Mouse (Mus musculus) hindbrain, embryonic 15.5 days (tissue): ENCODE results near the gene Sugp1. TPM values are rescaled to one million over a fixed set of nuclear protein-coding genes. Genes with fewer than 3 reads are reported as not detected.
A peak's percentile ranks its signal among the peaks of the same experiment; 100 is the strongest.
"Not testable (repeated sequence)": the region's sequence is repeated elsewhere in the genome, so short reads cannot be mapped to it uniquely, and the experiment has no call there.

Source experiments
- ATAC-seq: fragments of 200-750 bp; cut with Nextera tagmentation; 2 replicates; pipeline ENCODE4 v1.8.0; 2017; ENCODE audit warnings: low read depth, moderate number of reproducible peaks, moderate TSS enrichment; ENCODE audit not compliant: low FRiP score
- H3K27ac ChIP-seq: fragments of 300-500 bp; sonication (generic); replicated peaks from 2 replicates; pipeline ENCODE4 v1.5.1; 2015; ENCODE audit warnings: mild to moderate bottlenecking, inconsistent platforms
- H3K27me3 ChIP-seq: fragments of 300-500 bp; sonication (generic); 2 replicates; pipeline ENCODE4 v1.6.1; 2015; ENCODE audit warnings: control low read depth, inconsistent platforms
- H3K36me3 ChIP-seq: fragments of 300-500 bp; sonication (generic); 2 replicates; pipeline ENCODE4 v1.6.1; 2015; ENCODE audit warnings: control low read depth, inconsistent platforms
- H3K4me1 ChIP-seq: fragments of 300-500 bp; sonication (generic); replicated peaks from 2 replicates; pipeline ENCODE4 v1.6.1; 2015; ENCODE audit warnings: control low read depth, inconsistent platforms
- H3K4me2 ChIP-seq: fragments of 300-500 bp; sonication (generic); 2 replicates; pipeline ENCODE4 v1.6.1; 2015; ENCODE audit warnings: moderate library complexity, mild to moderate bottlenecking, inconsistent platforms
- H3K4me3 ChIP-seq: fragments of 300-500 bp; sonication (generic); 2 replicates; pipeline ENCODE4 v1.5.1; 2015; ENCODE audit warnings: mild to moderate bottlenecking, inconsistent platforms
- H3K9ac ChIP-seq: fragments of 300-500 bp; sonication (generic); 2 replicates; pipeline ENCODE4 v1.6.1; 2015; ENCODE audit warnings: inconsistent platforms
- H3K9me3 ChIP-seq: fragments of 300-500 bp; sonication (generic); 2 replicates; pipeline ENCODE4 v1.6.1; 2016; ENCODE audit warnings: control low read depth, inconsistent platforms
- WGBS: fragments of 180-500 bp; shearing (Covaris S2); methylation state at CpG from one replicate; pipeline ENCODE4 v1.1.7; 2015; 5-methylcytosine and 5-hydroxymethylcytosine counted together
- polyA plus RNA-seq: library from polyadenylated mRNA; unstranded; fragments of >200 nt; fragmentation: Nextera tagmentation; extraction: Ambion mirVana; gene quantifications from 2 replicates; pipeline ENCODE4 v1.2.1, GENCODE M21; 2015

The Sugp1 gene
- polyA plus RNA-seq, 1 experiment from 2014 or later: 57.6 TPM

DNA sequence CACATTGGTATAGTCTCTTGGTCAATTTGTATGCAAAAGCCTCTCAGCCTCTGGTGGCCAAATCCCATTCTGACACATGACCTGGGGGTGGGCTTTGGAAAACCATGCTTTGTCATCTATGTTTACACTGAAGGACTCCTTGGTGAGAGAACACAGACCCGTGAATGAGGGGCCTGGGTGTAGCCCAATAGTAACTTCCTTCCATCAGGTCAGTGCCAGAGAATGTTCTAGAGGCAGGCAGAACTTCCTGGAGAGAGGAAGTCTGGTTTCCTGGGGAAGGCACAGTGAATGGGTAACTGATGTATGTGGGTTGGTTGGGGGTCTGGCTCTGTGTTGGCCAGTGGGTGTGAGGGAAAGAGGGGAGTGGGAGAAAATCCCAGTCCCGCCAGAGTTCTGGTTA is 37.4 kb upstream of the Sugp1 start:
- no peaks in the 10 kb centered on the region for H3K27me3 ChIP-seq

DNA sequence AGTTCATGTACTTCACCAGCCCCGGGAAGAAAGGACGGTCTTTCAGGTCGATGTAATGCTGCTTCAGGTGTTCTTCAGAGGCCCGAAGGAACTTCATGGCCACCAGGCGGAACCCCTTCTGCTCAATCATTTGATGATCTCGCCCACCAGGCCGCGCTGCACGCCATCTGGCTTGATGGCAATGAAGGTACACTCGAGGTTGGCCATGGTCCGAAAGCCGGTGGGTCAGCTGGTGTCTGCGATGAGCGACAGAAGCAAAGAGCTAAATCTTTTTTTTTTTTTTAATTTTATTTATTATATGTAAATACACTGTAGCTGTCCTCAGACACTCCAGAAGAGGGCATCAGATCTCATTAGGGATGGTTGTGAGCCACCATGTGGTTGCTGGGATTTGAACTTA is 31.8 kb upstream of the Sugp1 start:
- not testable (repeated sequence) for H3K9ac ChIP-seq, H3K4me2 ChIP-seq, H3K27ac ChIP-seq, H3K27me3 ChIP-seq, H3K9me3 ChIP-seq, H3K4me3 ChIP-seq, ATAC-seq, H3K36me3 ChIP-seq, H3K4me1 ChIP-seq
- WGBS: 90% methylated on average over 14 of the region's 14 CpGs

More for the DNA sequence above, 37.4 kb upstream of the Sugp1 start:
- Histone ChIP-seq H3K4me1 (peaks cover 6% of the 10 kb centered on the region; the same call in 1 of the 2 replicates), H3K9ac (no peak overlapping the region), H3K9me3 (no peaks in the 10 kb centered on the region), H3K27ac (no peak overlapping the region), H3K4me3 (no peak overlapping the region), H3K4me2 (no peak overlapping the region), H3K36me3 (no peaks in the 10 kb centered on the region)
- no peak for ATAC-seq
- whole genome bisulfite sequencing: 57% methylated on average over 2 of the region's 2 CpGs

- no peaks in the 10 kb centered on the region for H3K27me3 ChIP-seq
- no peak overlapping the region for H3K4me3 ChIP-seq
- H3K9ac ChIP-seq: no peak overlapping the region
- no peak for ATAC-seq
- 86% methylated on average over 3 of the region's 3 CpGs for WGBS
- no peaks in the 10 kb centered on the region for H3K9me3 ChIP-seq
- no peak overlapping the region for H3K27ac ChIP-seq
- H3K4me1 ChIP-seq: no peaks in the 10 kb centered on the region
- H3K36me3 ChIP-seq: peaks cover 16% of the 10 kb centered on the region
- H3K4me2 ChIP-seq: no peak overlapping the region
Observed at GRCm38 (mm10) chr8:70012350-70012749, 30.3 kb upstream of the Sugp1 start.

DNA sequence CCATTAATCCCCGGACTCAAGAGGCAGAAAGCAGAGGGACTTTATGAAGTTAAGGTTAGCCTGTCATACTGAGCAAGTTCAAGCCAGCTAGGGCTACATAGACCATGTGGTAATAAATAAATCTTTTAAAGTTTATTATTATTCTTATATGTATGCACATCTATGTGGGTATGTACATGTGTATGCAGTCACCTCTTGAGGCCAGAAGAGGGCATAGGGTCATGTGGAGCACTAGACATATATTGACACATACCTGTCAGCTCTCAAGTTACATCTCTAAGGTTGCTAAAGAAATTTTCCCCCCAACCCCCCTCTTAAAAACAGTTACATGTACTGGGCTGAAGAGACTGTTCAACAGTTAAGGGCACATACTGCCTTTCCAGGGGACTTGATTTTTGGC is 29.9 kb upstream of the Sugp1 start:
- 89% methylated on average over 1 of the region's 1 CpGs for WGBS

DNA sequence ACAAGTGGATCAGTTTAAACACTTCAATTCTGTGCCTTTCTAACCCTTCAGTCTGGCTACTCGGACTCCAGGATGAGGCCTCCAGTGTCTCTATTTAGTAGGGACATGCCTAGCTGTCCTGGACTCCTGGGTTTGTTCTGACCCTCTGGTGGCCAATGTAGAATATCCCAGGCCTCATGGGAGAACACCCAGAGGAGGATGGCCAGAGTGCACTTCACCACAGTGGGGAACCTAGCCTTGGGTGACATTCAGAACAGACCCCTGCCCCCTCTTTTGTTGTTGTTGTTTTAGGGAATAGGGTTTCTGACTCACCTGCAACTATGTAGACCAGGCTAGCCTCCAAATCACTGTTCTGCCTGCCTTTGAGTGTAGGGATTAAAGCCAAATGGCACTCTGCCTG is 27.6 kb upstream of the Sugp1 start:
- no peaks in the 10 kb centered on the region for H3K9me3 ChIP-seq
- no peak overlapping the region for H3K4me3 ChIP-seq
- no peak overlapping the region for H3K9ac ChIP-seq
- ATAC-seq: no peak
- no peak overlapping the region for H3K27ac ChIP-seq
- peaks cover 41% of the 10 kb centered on the region for H3K36me3 ChIP-seq
- no peaks in the 10 kb centered on the region for H3K27me3 ChIP-seq
- H3K4me1 ChIP-seq: no peaks in the 10 kb centered on the region
- H3K4me2 ChIP-seq: no peak overlapping the region
- 88% methylated on average over 1 of the region's 1 CpGs for WGBS

More for the DNA sequence above, 29.9 kb upstream of the Sugp1 start:
- H3K27me3 ChIP-seq: no peaks in the 10 kb centered on the region
- ATAC-seq: no peak
- no peak overlapping the region for H3K9ac ChIP-seq
- no peaks in the 10 kb centered on the region for H3K4me1 ChIP-seq
- H3K4me3 ChIP-seq: no peak overlapping the region
- no peak overlapping the region for H3K27ac ChIP-seq
- H3K4me2 ChIP-seq: no peak overlapping the region
- no peaks in the 10 kb centered on the region for H3K9me3 ChIP-seq
- peaks cover 21% of the 10 kb centered on the region for H3K36me3 ChIP-seq

DNA sequence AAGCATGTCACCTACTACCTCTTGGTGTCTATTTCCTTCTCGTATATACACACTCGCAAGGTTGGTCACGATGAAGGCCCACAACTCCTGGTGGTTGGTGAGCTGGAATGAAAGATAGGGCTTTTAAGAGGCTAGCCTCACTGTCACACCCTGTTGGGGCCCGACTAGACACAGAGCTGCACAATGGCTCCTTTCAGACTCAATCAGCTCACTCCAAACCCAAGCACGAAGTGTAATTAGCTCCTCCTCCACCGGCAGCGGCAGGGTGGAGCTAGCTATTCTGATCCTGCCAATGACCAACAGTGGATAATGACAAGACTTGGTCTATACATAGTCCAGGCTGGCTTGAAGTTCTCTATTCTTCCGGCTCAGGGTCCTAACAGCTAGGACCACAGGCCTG is 19.0 kb upstream of the Sugp1 start:
- Histone ChIP-seq H3K9me3 (no peaks in the 10 kb centered on the region), H3K27ac (no peak overlapping the region), H3K4me2 (no peak overlapping the region), H3K9ac (no peak overlapping the region), H3K4me1 (no peaks in the 10 kb centered on the region), H3K36me3 (peaks cover 97% of the 10 kb centered on the region), H3K4me3 (no peak overlapping the region), H3K27me3 (no peaks in the 10 kb centered on the region)
- WGBS: 73% methylated on average over 8 of the region's 8 CpGs
- ATAC-seq: no peak

DNA sequence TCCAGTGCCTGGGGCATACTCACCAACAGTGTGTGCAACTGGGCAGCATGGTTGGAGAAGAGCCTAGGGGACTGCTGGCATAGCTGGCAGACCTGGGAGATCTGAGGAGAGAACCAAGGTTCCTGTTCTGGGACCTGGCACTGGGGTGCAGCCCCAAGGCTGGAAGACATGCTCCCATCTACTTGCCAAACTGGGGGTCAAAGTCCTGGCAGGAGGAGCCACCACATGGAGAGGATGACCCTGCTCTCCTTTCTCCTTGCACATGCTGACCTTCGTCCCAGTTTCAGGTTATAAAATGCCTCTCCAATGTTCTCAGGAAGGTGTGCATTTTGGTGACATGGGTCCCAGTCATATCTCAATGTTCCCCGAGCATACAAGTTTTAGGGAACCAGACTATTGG is 16.5 kb upstream of the Sugp1 start:
- ATAC-seq: no peak
- no peaks in the 10 kb centered on the region for H3K27me3 ChIP-seq
- WGBS: 99% methylated on average over 2 of the region's 2 CpGs
- no peak overlapping the region for H3K9ac ChIP-seq
- no peak overlapping the region for H3K4me3 ChIP-seq
- no peaks in the 10 kb centered on the region for H3K4me1 ChIP-seq
- no peak overlapping the region for H3K4me2 ChIP-seq
- H3K9me3 ChIP-seq: no peaks in the 10 kb centered on the region
- H3K36me3 ChIP-seq: peaks cover 97% of the 10 kb centered on the region
- no peak overlapping the region for H3K27ac ChIP-seq

DNA sequence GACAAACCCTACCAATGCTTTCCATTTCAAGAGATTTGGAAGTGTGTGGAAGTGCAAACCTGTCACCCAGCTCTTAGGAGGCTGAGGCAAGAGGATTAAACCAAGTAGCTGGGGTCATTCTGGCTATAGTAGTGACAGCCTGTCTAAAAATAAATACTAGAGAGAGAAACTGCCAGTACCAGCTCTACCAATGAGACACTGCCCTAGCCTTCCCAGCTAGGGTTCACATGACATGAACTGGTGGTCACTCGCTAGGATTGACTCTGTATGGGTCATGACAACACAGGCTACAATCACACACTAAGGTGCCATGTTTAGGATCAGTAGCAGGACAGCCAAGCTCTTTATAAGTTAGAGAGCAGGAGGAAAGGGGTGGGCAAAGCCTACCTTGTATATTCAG is 12.4 kb upstream of the Sugp1 start:
- Histone ChIP-seq H3K4me1 (no peaks in the 10 kb centered on the region), H3K9ac (no peak overlapping the region), H3K4me2 (no peak overlapping the region), H3K27me3 (no peaks in the 10 kb centered on the region), H3K9me3 (no peaks in the 10 kb centered on the region), H3K36me3 (peaks cover 65% of the 10 kb centered on the region), H3K4me3 (no peak overlapping the region), H3K27ac (no peak overlapping the region)
- no peak for ATAC-seq
- WGBS: 97% methylated on average over 1 of the region's 1 CpGs

- no peaks in the 10 kb centered on the region for H3K27me3 ChIP-seq
- WGBS: 97% methylated on average over 1 of the region's 1 CpGs
Observed at GRCm38 (mm10) chr8:70037994-70038393, 4.6 kb upstream of the Sugp1 start.

DNA sequence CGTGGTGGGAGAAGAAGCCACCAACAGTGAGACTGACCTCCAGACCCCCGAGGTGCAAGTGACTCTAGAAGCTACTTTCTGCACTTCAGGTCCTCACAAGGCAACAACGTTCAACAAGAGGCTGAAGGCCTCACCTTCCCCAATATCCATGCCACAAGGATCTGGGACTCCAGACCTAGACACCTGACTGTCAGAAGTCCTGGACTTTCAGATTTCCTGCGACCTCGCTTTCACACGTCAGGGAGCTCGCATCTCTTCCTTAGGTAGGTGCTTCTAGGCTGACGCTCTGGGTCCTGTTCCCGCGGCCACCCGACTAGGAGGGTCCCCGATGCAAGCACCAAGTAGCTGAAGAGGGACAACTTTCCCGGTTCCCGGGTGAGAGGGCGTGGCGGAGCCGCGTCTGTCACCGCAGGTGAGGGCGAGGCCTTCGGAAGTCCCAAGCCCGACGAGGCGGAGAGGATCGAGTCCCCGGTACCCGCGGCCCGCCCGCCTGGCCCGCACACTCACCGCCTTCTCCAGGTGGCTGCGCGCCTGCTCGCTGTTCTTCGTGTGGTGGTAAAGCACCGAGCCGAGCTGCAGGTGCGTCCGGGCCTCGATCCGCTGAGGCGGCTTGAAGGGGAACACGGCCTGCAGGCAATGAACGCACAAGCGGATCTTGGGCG is 597 bp upstream of the Sugp1 start:
- H3K4me2 ChIP-seq: peak overlapping the region; percentile 86
- 2% methylated on average over 47 of the region's 47 CpGs for WGBS
- ATAC-seq: peak; percentile 49
- H3K27me3 ChIP-seq: no peaks in the 10 kb centered on the region
- H3K4me3 ChIP-seq: peak overlapping the region; percentile 95
- H3K36me3 ChIP-seq: no peaks in the 10 kb centered on the region
- peak overlapping the region; percentile 92 for H3K27ac ChIP-seq
- H3K9ac ChIP-seq: peak overlapping the region; percentile 84
- H3K4me1 ChIP-seq: peaks cover 42% of the 10 kb centered on the region
- no peaks in the 10 kb centered on the region for H3K9me3 ChIP-seq

More at GRCm38 (mm10) chr8:70037994-70038393, 4.6 kb upstream of the Sugp1 start:
- peaks cover 3% of the 10 kb centered on the region; the same call in 1 of the 2 replicates for H3K36me3 ChIP-seq
- H3K4me1 ChIP-seq: peaks cover 21% of the 10 kb centered on the region
- H3K9me3 ChIP-seq: no peaks in the 10 kb centered on the region
- ATAC-seq: no peak
- H3K4me2 ChIP-seq: no peak overlapping the region
- H3K4me3 ChIP-seq: no peak overlapping the region
- no peak overlapping the region for H3K27ac ChIP-seq
- H3K9ac ChIP-seq: no peak overlapping the region

GRCm38 (mm10) chr8:70043996-70044395 is 1.4 kb downstream of the Sugp1 start:
- no peak for ATAC-seq
- Histone ChIP-seq H3K27me3 (no peaks in the 10 kb centered on the region), H3K27ac (no peak overlapping the region), H3K36me3 (peaks cover 4% of the 10 kb centered on the region; the same call in 1 of the 2 replicates), H3K4me3 (peak overlapping the region; percentile 95), H3K9me3 (no peaks in the 10 kb centered on the region), H3K9ac (peak overlapping the region; percentile 84; the same call in 1 of the 2 replicates), H3K4me1 (peaks cover 42% of the 10 kb centered on the region), H3K4me2 (peak overlapping the region; percentile 86)
- WGBS: 90% methylated on average over 5 of the region's 5 CpGs

DNA sequence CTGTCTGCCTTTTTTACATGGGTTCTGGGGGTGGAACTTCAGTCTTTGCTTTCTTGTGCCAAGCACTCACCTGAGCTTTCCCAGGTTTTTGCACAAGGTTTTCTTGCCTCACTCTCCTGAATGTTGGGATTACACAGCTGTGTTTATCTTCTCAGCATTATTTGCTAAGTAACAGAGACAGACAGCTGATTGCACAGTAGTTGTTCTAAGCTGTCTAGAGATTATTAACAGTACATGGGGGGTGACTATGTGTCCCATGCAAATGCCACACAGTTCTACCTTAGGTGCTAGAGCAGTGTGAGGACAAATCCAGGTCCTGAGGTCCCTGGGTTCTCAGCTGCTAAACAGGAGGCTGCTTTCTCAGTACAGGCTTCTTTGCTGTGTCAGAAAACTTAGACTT is 7.0 kb downstream of the Sugp1 start:
- peaks cover 5% of the 10 kb centered on the region for H3K4me1 ChIP-seq
- no peaks in the 10 kb centered on the region for H3K27me3 ChIP-seq
- no peak for ATAC-seq
- H3K4me2 ChIP-seq: no peak overlapping the region
- H3K9ac ChIP-seq: no peak overlapping the region
- no peak overlapping the region for H3K27ac ChIP-seq
- H3K36me3 ChIP-seq: peaks cover 47% of the 10 kb centered on the region
- no peaks in the 10 kb centered on the region for H3K9me3 ChIP-seq
- H3K4me3 ChIP-seq: no peak overlapping the region

GRCm38 (mm10) chr8:70050434-70050833 is 7.8 kb downstream of the Sugp1 start:
- not testable (repeated sequence) for H3K27ac ChIP-seq, H3K4me3 ChIP-seq, H3K9me3 ChIP-seq, H3K9ac ChIP-seq, H3K27me3 ChIP-seq, H3K4me1 ChIP-seq, ATAC-seq, H3K4me2 ChIP-seq
- 90% methylated on average over 5 of the region's 5 CpGs for WGBS
- H3K36me3 ChIP-seq: peaks cover 54% of the 10 kb centered on the region
